ENCODE assay signal across 8 mouse cellular contexts in genomic region chr4:43964326-43964833, GRCm38 (mm10). TPM values are rescaled to one million over a fixed set of nuclear protein-coding genes. Genes with fewer than 3 reads are reported as not detected.
DNase-seq lines count a peak whose midpoint lies in the region; ATAC-seq and TF ChIP-seq lines count a peak whose summit lies in the region.

No protein-coding gene starts in this region.

- H3K9ac ChIP-seq in kidney, embryonic 16.5 days (replicated peaks; ENCODE audit: low read length), result no peak overlapping the region
- H3K9ac ChIP-seq in liver, embryonic 16.5 days (ENCODE audit: low read depth, low read length), result peak overlapping the region; percentile 62
- no peak overlapping the region for H3K9ac ChIP-seq in stomach, embryonic 15.5 days

- intact Hi-C loops in gastrocnemius, postnatal 14 days (cut with DNase I; ENCODE audit: low total_unique reads), result no loop called here

- no peak overlapping the region for H3K4me2 ChIP-seq in kidney, embryonic 16.5 days (replicated peaks; ENCODE audit: low read depth, low read length)
- peak overlapping the region; percentile 83 for H3K4me2 ChIP-seq in liver, embryonic 16.5 days (ENCODE audit: low read depth, low read length)
- peak overlapping the region; percentile 31 for H3K4me2 ChIP-seq in stomach, embryonic 15.5 days

- ATAC-seq in kidney, embryonic 16.5 days (ENCODE audit: low FRiP score, low TSS enrichment), result no peak
- ATAC-seq in liver, embryonic 16.5 days (ENCODE audit: low read depth), result peak; percentile 83
- ATAC-seq in stomach, embryonic 15.5 days (ENCODE audit: insufficient read depth, low FRiP score, low read depth), result peak; percentile 63; the same call in 1 of the 2 replicates

- no peaks in the 10 kb centered on the region for H3K27me3 ChIP-seq in kidney, adult 2 months (replicated peaks; ENCODE audit: control insufficient read depth, insufficient read depth, low read length)
- H3K27me3 ChIP-seq in kidney, embryonic 16.5 days (ENCODE audit: insufficient read depth, low read length), result no peaks in the 10 kb centered on the region
- no peaks in the 10 kb centered on the region for H3K27me3 ChIP-seq in heart, embryonic 10.5 days (ENCODE audit: insufficient read depth, poor library complexity, severe bottlenecking)
- no peaks in the 10 kb centered on the region for H3K27me3 ChIP-seq in liver, embryonic 16.5 days (ENCODE audit: control insufficient read depth, insufficient read depth, low read depth, low read length)
- H3K27me3 ChIP-seq in stomach, embryonic 15.5 days (replicated peaks), result no peaks in the 10 kb centered on the region

- DNase-seq in kidney, adult 2 months, result peak; percentile 81
- DNase-seq in heart, embryonic 10.5 days (ENCODE audit: low spot score), result no peak
- DNase-seq in right cerebral cortex, adult 18-20 months, result no peak
- DNase-seq in frontal cortex, postnatal 36 days (ENCODE audit: low spot score in 2 of 2), result no peak
- DNase-seq in gastrocnemius, postnatal 14 days, result no peak

- no peaks in the 10 kb centered on the region for H3K9me3 ChIP-seq in kidney, embryonic 16.5 days (ENCODE audit: low read length)
- no peaks in the 10 kb centered on the region for H3K9me3 ChIP-seq in heart, embryonic 10.5 days
- H3K9me3 ChIP-seq in liver, embryonic 16.5 days (replicated peaks; ENCODE audit: control insufficient read depth, low read length), result no peaks in the 10 kb centered on the region
- H3K9me3 ChIP-seq in stomach, embryonic 15.5 days, result no peaks in the 10 kb centered on the region

- no peaks in the 10 kb centered on the region for H3K4me1 ChIP-seq in kidney, adult 2 months (ENCODE audit: control insufficient read depth, insufficient read depth, low read length)
- peaks cover 20% of the 10 kb centered on the region for H3K4me1 ChIP-seq in kidney, embryonic 16.5 days (ENCODE audit: insufficient read depth, low read length)
- peaks cover 66% of the 10 kb centered on the region for H3K4me1 ChIP-seq in heart, embryonic 10.5 days
- H3K4me1 ChIP-seq in liver, embryonic 16.5 days (ENCODE audit: control insufficient read depth, low read depth, low read length), result peaks cover 90% of the 10 kb centered on the region
- H3K4me1 ChIP-seq in stomach, embryonic 15.5 days, result peaks cover 44% of the 10 kb centered on the region

- no peak for TF ChIP-seq POLR2A in kidney, adult 2 months (IDR thresholded peaks at IDR 0.05; ENCODE audit: low read depth, low read length)

- no peak for TF ChIP-seq CTCF in kidney, adult 2 months (conservative IDR thresholded peaks at IDR 0.05; ENCODE audit: insufficient read depth, insufficient read length, low read depth, low read length)

- no peak overlapping the region for H3K27ac ChIP-seq in kidney, adult 2 months (ENCODE audit: insufficient read depth, low read depth, low read length)
- H3K27ac ChIP-seq in kidney, embryonic 16.5 days (ENCODE audit: low read length), result no peak overlapping the region
- H3K27ac ChIP-seq in heart, embryonic 10.5 days, result peak overlapping the region; percentile 85
- peak overlapping the region; percentile 89 for H3K27ac ChIP-seq in liver, embryonic 16.5 days (ENCODE audit: low read length)
- peak overlapping the region; percentile 66 for H3K27ac ChIP-seq in stomach, embryonic 15.5 days

- no peak overlapping the region for H3K4me3 ChIP-seq in kidney, adult 2 months (ENCODE audit: insufficient read depth, low read depth, low read length)
- H3K4me3 ChIP-seq in kidney, embryonic 16.5 days (ENCODE audit: low read length), result no peak overlapping the region
- peak overlapping the region; percentile 10; the same call in 1 of the 2 replicates for H3K4me3 ChIP-seq in heart, embryonic 10.5 days
- peak overlapping the region; percentile 39 for H3K4me3 ChIP-seq in liver, embryonic 16.5 days (ENCODE audit: low read depth, low read length)
- no peak overlapping the region for H3K4me3 ChIP-seq in stomach, embryonic 15.5 days (replicated peaks)

- no peaks in the 10 kb centered on the region for H3K36me3 ChIP-seq in kidney, adult 2 months (ENCODE audit: control insufficient read depth, insufficient read depth, low read length)
- no peaks in the 10 kb centered on the region for H3K36me3 ChIP-seq in kidney, embryonic 16.5 days (ENCODE audit: insufficient read depth, low read length)
- H3K36me3 ChIP-seq in heart, embryonic 10.5 days, result no peaks in the 10 kb centered on the region
- H3K36me3 ChIP-seq in liver, embryonic 16.5 days (ENCODE audit: control insufficient read depth, insufficient read depth), result no peaks in the 10 kb centered on the region
- H3K36me3 ChIP-seq in stomach, embryonic 15.5 days, result no peaks in the 10 kb centered on the region

- 38% methylated on average over 2 of the region's 2 CpGs for WGBS in kidney, adult 2 months
- WGBS in kidney, embryonic 16.5 days, result 56% methylated on average over 2 of the region's 2 CpGs
- WGBS in heart, embryonic 10.5 days, result 20% methylated on average over 2 of the region's 2 CpGs
- WGBS in liver, embryonic 16.5 days (ENCODE audit: insufficient replicate concordance), result 12% methylated on average over 2 of the region's 2 CpGs
- 31% methylated on average over 2 of the region's 2 CpGs for WGBS in stomach, embryonic 15.5 days

RNA-seq across cellular contexts. Expression of gene Glipr2, which starts 7.2 kb away (rescaled TPM):
- polyA plus RNA-seq in kidney, adult 2 months (2012; rRNA removed), result 3.3 and 4.7 TPM in 2 replicates
- 82.1 and 86.3 TPM in 2 replicates for polyA plus RNA-seq in kidney, embryonic 16.5 days (2015; fragmentation: Nextera tagmentation; extraction: Ambion mirVana)
- polyA plus RNA-seq in heart, embryonic 10.5 days (2016; fragmentation: Nextera tagmentation; extraction: Ambion mirVana), result 114 and 119 TPM in 2 replicates
- polyA plus RNA-seq in liver, embryonic 16.5 days (2015; fragmentation: Nextera tagmentation; extraction: Ambion mirVana), result 60.5 and 66.1 TPM in 2 replicates
- polyA plus RNA-seq in stomach, embryonic 15.5 days (2015; fragmentation: Nextera tagmentation; extraction: Ambion mirVana), result 95.8 and 106 TPM in 2 replicates
- total RNA-seq in gastrocnemius, postnatal 14 days (2021), result 10 to 100 TPM in 1 of 2 experiments, 1 to 10 TPM in 1; 6.8 to 10.2 TPM

RNA-seq across cellular contexts. Expression of gene Ccin, which starts 18.9 kb away (rescaled TPM):
- polyA plus RNA-seq in kidney, adult 2 months (2012; rRNA removed), result 0.12 and 0.13 TPM in 2 replicates
- not detected in 2 replicates for polyA plus RNA-seq in kidney, embryonic 16.5 days (2015; fragmentation: Nextera tagmentation; extraction: Ambion mirVana)
- not detected in 2 replicates for polyA plus RNA-seq in heart, embryonic 10.5 days (2016; fragmentation: Nextera tagmentation; extraction: Ambion mirVana)
- polyA plus RNA-seq in liver, embryonic 16.5 days (2015; fragmentation: Nextera tagmentation; extraction: Ambion mirVana), result not detected in 2 replicates
- not detected in 2 replicates for polyA plus RNA-seq in stomach, embryonic 15.5 days (2015; fragmentation: Nextera tagmentation; extraction: Ambion mirVana)
- under 1 TPM in 1 of 2 experiments, not detected in 1; 0.14 TPM for total RNA-seq in gastrocnemius, postnatal 14 days (2021)

RNA-seq across cellular contexts. Expression of gene Clta, which starts 39.9 kb away (rescaled TPM):
- polyA plus RNA-seq in kidney, adult 2 months (2012; rRNA removed), result 212 and 261 TPM in 2 replicates
- 225 and 232 TPM in 2 replicates for polyA plus RNA-seq in kidney, embryonic 16.5 days (2015; fragmentation: Nextera tagmentation; extraction: Ambion mirVana)
- 156 and 170 TPM in 2 replicates for polyA plus RNA-seq in heart, embryonic 10.5 days (2016; fragmentation: Nextera tagmentation; extraction: Ambion mirVana)
- 100 and 101 TPM in 2 replicates for polyA plus RNA-seq in liver, embryonic 16.5 days (2015; fragmentation: Nextera tagmentation; extraction: Ambion mirVana)
- polyA plus RNA-seq in stomach, embryonic 15.5 days (2015; fragmentation: Nextera tagmentation; extraction: Ambion mirVana), result 248 and 262 TPM in 2 replicates
- total RNA-seq in gastrocnemius, postnatal 14 days (2021), result 10 to 100 TPM; 65.7 to 75.0 TPM

Comparison
In these comparisons a context has a peak if more than half of its experiments do, and no peak if none do; other contexts are left out.
1. RNA of gene Glipr2, which starts 7.2 kb away (polyA plus RNA-seq): 114 to 119 TPM in heart, embryonic 10.5 days, 95.8 to 106 TPM in stomach, embryonic 15.5 days, 82.1 to 86.3 TPM in kidney, embryonic 16.5 days and 60.5 to 66.1 TPM in liver, embryonic 16.5 days; 3.3 to 4.7 TPM in kidney, adult 2 months; every median in the first group is over 10 times any median in the second.
2. H3K27ac ChIP-seq: peak in heart, embryonic 10.5 days (single experiment), liver, embryonic 16.5 days (single experiment) and stomach, embryonic 15.5 days (single experiment); none in kidney, adult 2 months (single experiment) and kidney, embryonic 16.5 days (single experiment).
3. H3K4me3 ChIP-seq: peak in heart, embryonic 10.5 days (single experiment) and liver, embryonic 16.5 days (single experiment); none in kidney, adult 2 months (single experiment), kidney, embryonic 16.5 days (single experiment) and stomach, embryonic 15.5 days (single experiment).